Mouse (Mus musculus) myocyte (in vitro differentiated cells): ENCODE data around the gene Dennd1b. TPM values are rescaled to one million over a fixed set of nuclear protein-coding genes. Genes with fewer than 3 reads are reported as not detected.

ENCODE experiments used
- H3K27me3 ChIP-seq: one replicate; pipeline ENCODE4 v1.6.1; 2011; ENCODE audit not compliant: control insufficient read depth, insufficient read depth, insufficient read length
- H3K36me3 ChIP-seq: one replicate; pipeline ENCODE4 v1.6.1; 2011; ENCODE audit not compliant: control insufficient read depth, insufficient read depth
- H3K4me2 ChIP-seq: one replicate; pipeline ENCODE4 v1.6.1; 2011; ENCODE audit warnings: low read depth, control low read depth
- H3K4me3 ChIP-seq: one replicate; pipeline ENCODE4 v1.5.1; 2011; ENCODE audit warnings: mild to moderate bottlenecking, control low read depth, moderate library complexity
- H3K79me2 ChIP-seq: one replicate; pipeline ENCODE4 v1.6.1; 2011; ENCODE audit not compliant: control insufficient read depth, insufficient read depth
- H3ac ChIP-seq: one replicate; pipeline ENCODE4 v1.6.1; 2011; ENCODE audit not compliant: control insufficient read depth, insufficient read length
- CEBPB ChIP-seq: IDR thresholded peaks from 2 replicates; pipeline ENCODE4 v1.6.1; 2011; ENCODE audit warnings: mild to moderate bottlenecking, moderate library complexity; ENCODE audit not compliant: poor library complexity, insufficient read depth, severe bottlenecking
- E2F4 ChIP-seq: IDR thresholded peaks from one replicate; pipeline ENCODE4 v1.6.1; 2011; ENCODE audit warnings: mild to moderate bottlenecking, control low read depth, moderate library complexity; ENCODE audit not compliant: insufficient read depth
- MAX ChIP-seq: IDR thresholded peaks from one replicate; pipeline ENCODE4 v1.6.1; 2011; ENCODE audit warnings: low read depth, mild to moderate bottlenecking, control low read depth
- MYOD1 ChIP-seq, 3 experiments: IDR thresholded peaks; one replicate each; pipeline ENCODE4 v1.6.1; 2011; ENCODE audit warnings: control low read depth in 2 of 3, low read depth in 2 of 3, mild to moderate bottlenecking in 2 of 3, moderate library complexity in 1 of 3; ENCODE audit not compliant: insufficient read length in 2 of 3, control insufficient read depth in 1 of 3
- MYOG ChIP-seq, 3 experiments: IDR thresholded peaks; one replicate each; pipeline ENCODE4 v1.6.1; 2011; ENCODE audit warnings: control low read depth in 2 of 3, low read depth in 2 of 3, mild to moderate bottlenecking in 2 of 3; ENCODE audit not compliant: insufficient read length in 2 of 3, control insufficient read depth in 1 of 3, insufficient read depth in 1 of 3
- POLR2A ChIP-seq: IDR thresholded peaks from one replicate; pipeline ENCODE4 v1.6.1; 2011; ENCODE audit warnings: low read depth, mild to moderate bottlenecking, control low read depth, moderate library complexity; ENCODE audit not compliant: insufficient read length
- POLR2AphosphoS2 ChIP-seq: IDR thresholded peaks from one replicate; pipeline ENCODE4 v1.6.1; 2011; ENCODE audit warnings: low read depth, control low read depth; ENCODE audit not compliant: insufficient read length
- REST ChIP-seq: IDR thresholded peaks from one replicate; pipeline ENCODE4 v1.6.1; 2011; ENCODE audit warnings: mild to moderate bottlenecking, control low read depth, moderate library complexity; ENCODE audit not compliant: insufficient read depth, insufficient read length
- SRF ChIP-seq: IDR thresholded peaks from one replicate; pipeline ENCODE4 v1.6.1; 2011; ENCODE audit warnings: low read depth; ENCODE audit not compliant: control insufficient read depth, insufficient read length
- TCF12 ChIP-seq: IDR thresholded peaks from one replicate; pipeline ENCODE4 v1.6.1; 2011; ENCODE audit warnings: mild to moderate bottlenecking, control low read depth; ENCODE audit not compliant: poor library complexity, insufficient read depth, severe bottlenecking
- TCF3 ChIP-seq: IDR thresholded peaks from one replicate; pipeline ENCODE4 v1.6.1; 2011; ENCODE audit warnings: low read depth, control low read depth; ENCODE audit not compliant: insufficient read length
- USF1 ChIP-seq: IDR thresholded peaks from one replicate; pipeline ENCODE4 v1.6.1; 2011; ENCODE audit warnings: low read depth, mild to moderate bottlenecking, control low read depth, moderate library complexity
- polyA plus RNA-seq: library from polyadenylated mRNA; unstranded; fragments of >200 nt; fragmentation: generic; extraction: Trizol; gene quantifications from one replicate; pipeline ENCODE4 v1.2.1, GENCODE M21; 2012; ENCODE audit warnings: missing spikeins

Gene Dennd1b
- polyA plus RNA-seq, 1 experiment: 1.3 TPM

DNA sequence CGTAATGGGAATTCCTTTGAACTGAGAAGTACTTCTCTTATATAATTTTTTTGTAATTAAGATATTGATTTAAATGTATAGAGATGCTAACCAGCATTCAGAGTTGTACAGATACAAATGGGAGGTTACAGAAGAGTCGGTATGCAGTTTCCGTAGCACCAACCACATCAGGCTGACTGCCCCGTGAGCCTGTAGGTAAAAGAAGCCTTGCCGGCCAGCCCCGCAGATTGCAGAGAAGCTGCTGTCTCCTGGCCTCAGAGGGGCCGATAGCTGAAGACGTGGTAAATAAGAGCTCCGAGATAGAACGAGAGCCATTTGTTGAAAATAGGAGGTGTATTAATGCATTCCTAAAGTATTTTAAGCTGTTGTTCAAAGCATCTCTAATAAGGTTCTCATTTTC is 128.9 kb downstream of the Dennd1b start:
- TF ChIP-seq TCF3: no peak
- Histone ChIP-seq H3K4me3 (no peak overlapping the region), H3K4me2 (no peak overlapping the region), H3ac (no peak overlapping the region), H3K36me3 (peaks cover 4% of the 10 kb centered on the region), H3K27me3 (no peaks in the 10 kb centered on the region), H3K79me2 (no peaks in the 10 kb centered on the region)

GRCm38 (mm10) chr1:139092722-139093121 is 129.5 kb downstream of the Dennd1b start:
- Histone ChIP-seq H3K4me2 (no peak overlapping the region), H3K27me3 (no peaks in the 10 kb centered on the region)
- TF ChIP-seq MYOG (IDR thresholded peaks at IDR 0.05; ENCODE audit: control insufficient read depth in 1 of 3, insufficient read depth in 1 of 3, insufficient read length in 2 of 3, low read depth in 2 of 3): no peak
- no peak for TF ChIP-seq CEBPB
- no peak for TF ChIP-seq USF1
- no peak for TF ChIP-seq MYOD1 (IDR thresholded peaks at IDR 0.05; ENCODE audit: control insufficient read depth in 1 of 3, insufficient read length in 2 of 3, low read depth in 2 of 3)
- no peak for TF ChIP-seq REST
- TF ChIP-seq TCF12: no peak
- TF ChIP-seq SRF: no peak
- no peak for TF ChIP-seq E2F4
- TF ChIP-seq MAX: no peak
- no peak for TF ChIP-seq POLR2A
- no peak for TF ChIP-seq TCF3
- TF ChIP-seq POLR2AphosphoS2: no peak

DNA sequence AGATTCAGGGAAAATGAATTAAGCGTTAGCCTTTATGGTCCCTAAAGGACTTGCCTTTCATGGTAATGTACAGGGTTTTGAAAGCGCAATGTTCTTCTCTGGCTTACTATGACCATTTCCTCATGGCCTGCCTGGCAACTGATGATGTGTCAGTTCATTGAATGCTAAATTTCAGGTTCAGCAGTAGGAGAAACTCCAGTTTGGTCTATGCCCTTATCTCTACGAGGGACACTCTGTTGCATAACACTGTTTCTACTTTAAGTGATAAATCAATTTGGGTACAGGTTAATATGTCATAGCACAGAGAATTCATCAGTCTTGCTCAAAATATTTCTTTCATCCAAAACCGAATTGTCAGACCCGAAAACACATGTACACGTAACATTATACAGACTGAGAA is 133.1 kb downstream of the Dennd1b start:
- Histone ChIP-seq H3K79me2 (no peaks in the 10 kb centered on the region), H3ac (no peak overlapping the region), H3K4me2 (no peak overlapping the region), H3K4me3 (no peak overlapping the region), H3K36me3 (no peaks in the 10 kb centered on the region), H3K27me3 (no peaks in the 10 kb centered on the region)
- TF ChIP-seq MAX (no peak), TCF12 (no peak), REST (no peak), E2F4 (no peak), POLR2A (no peak), POLR2AphosphoS2 (no peak), MYOD1 (IDR thresholded peaks at IDR 0.05; ENCODE audit: control insufficient read depth in 1 of 3, insufficient read length in 2 of 3, low read depth in 2 of 3) (no peak), SRF (no peak), TCF3 (no peak), CEBPB (no peak), MYOG (IDR thresholded peaks at IDR 0.05; ENCODE audit: control insufficient read depth in 1 of 3, insufficient read depth in 1 of 3, insufficient read length in 2 of 3, low read depth in 2 of 3) (no peak), USF1 (no peak)

More at GRCm38 (mm10) chr1:139092722-139093121, 129.5 kb downstream of the Dennd1b start:
- Histone ChIP-seq H3K79me2 (no peaks in the 10 kb centered on the region), H3K4me3 (no peak overlapping the region), H3ac (no peak overlapping the region), H3K36me3 (peaks cover 4% of the 10 kb centered on the region)

DNA sequence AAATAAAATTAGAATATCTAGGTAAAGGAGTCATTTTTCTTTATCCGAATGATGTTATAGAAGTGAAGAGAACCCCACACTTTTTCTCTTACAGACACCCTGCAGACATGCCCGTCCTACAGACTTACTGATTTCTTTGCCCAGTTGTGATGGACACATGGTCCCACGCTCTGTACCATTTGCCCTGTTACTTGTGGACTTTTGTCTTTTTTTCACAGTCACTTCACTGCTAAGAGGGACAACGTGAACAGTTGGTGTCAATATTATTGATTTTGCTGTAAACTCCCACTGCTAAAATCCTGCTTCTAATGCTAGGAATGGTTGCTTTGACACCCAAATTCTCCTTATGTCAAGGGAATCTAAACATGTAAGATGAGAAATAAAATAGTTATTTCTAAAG is 134.9 kb downstream of the Dennd1b start:
- Histone ChIP-seq H3ac (no peak overlapping the region), H3K4me2 (no peak overlapping the region), H3K27me3 (no peaks in the 10 kb centered on the region), H3K4me3 (no peak overlapping the region), H3K36me3 (peaks cover 2% of the 10 kb centered on the region), H3K79me2 (no peaks in the 10 kb centered on the region)
- no peak for TF ChIP-seq MYOG (IDR thresholded peaks at IDR 0.05; ENCODE audit: control insufficient read depth in 1 of 3, insufficient read depth in 1 of 3, insufficient read length in 2 of 3, low read depth in 2 of 3)
- TF ChIP-seq TCF3: no peak
- no peak for TF ChIP-seq E2F4
- TF ChIP-seq USF1: no peak
- no peak for TF ChIP-seq MYOD1 (IDR thresholded peaks at IDR 0.05; ENCODE audit: control insufficient read depth in 1 of 3, insufficient read length in 2 of 3, low read depth in 2 of 3)
- TF ChIP-seq POLR2A: no peak
- no peak for TF ChIP-seq REST
- TF ChIP-seq TCF12: no peak

GRCm38 (mm10) chr1:139101725-139102124 is 138.5 kb downstream of the Dennd1b start:
- no peaks in the 10 kb centered on the region for H3K27me3 ChIP-seq
- H3K4me3 ChIP-seq: no peak overlapping the region
- H3K79me2 ChIP-seq: no peaks in the 10 kb centered on the region

More at GRCm38 (mm10) chr1:139101725-139102124, 138.5 kb downstream of the Dennd1b start:
- Histone ChIP-seq H3ac (no peak overlapping the region), H3K36me3 (peaks cover 13% of the 10 kb centered on the region), H3K4me2 (no peak overlapping the region)
- TF ChIP-seq MAX (no peak), E2F4 (no peak), MYOG (IDR thresholded peaks at IDR 0.05; ENCODE audit: control insufficient read depth in 1 of 3, insufficient read depth in 1 of 3, insufficient read length in 2 of 3, low read depth in 2 of 3) (no peak), CEBPB (no peak)
